Mouse (Mus musculus) limb, embryonic 12.5 days (tissue): ENCODE results near the gene Eif2b3. TPM values are rescaled to one million over a fixed set of nuclear protein-coding genes. Genes with fewer than 3 reads are reported as not detected.

Experiments used
- ATAC-seq: fragments of 200-750 bp; cut with Nextera tagmentation; 2 replicates; pipeline ENCODE4 v1.8.0; 2017; ENCODE audit warnings: low read depth, moderate TSS enrichment; ENCODE audit not compliant: insufficient number of reproducible peaks, insufficient read depth, low FRiP score, low TSS enrichment
- H3K27ac ChIP-seq: fragments of 300-500 bp; sonication (generic); 2 replicates; pipeline ENCODE4 v1.5.1; 2016; ENCODE audit warnings: mild to moderate bottlenecking, moderate library complexity
- H3K27me3 ChIP-seq: fragments of 300-500 bp; sonication (generic); 2 replicates; pipeline ENCODE4 v1.6.1; 2016; ENCODE audit warnings: mild to moderate bottlenecking, moderate library complexity
- H3K36me3 ChIP-seq: fragments of 300-500 bp; sonication (generic); 2 replicates; pipeline ENCODE4 v1.6.1; 2016; ENCODE audit warnings: mild to moderate bottlenecking, moderate library complexity
- H3K4me1 ChIP-seq: fragments of 300-500 bp; sonication (generic); replicated peaks from 2 replicates; pipeline ENCODE4 v1.6.1; 2016
- H3K4me2 ChIP-seq: fragments of 300-500 bp; sonication (generic); 2 replicates; pipeline ENCODE4 v1.6.1; 2016; ENCODE audit warnings: mild to moderate bottlenecking, moderate library complexity
- H3K4me3 ChIP-seq: fragments of 300-500 bp; sonication (generic); replicated peaks from 2 replicates; pipeline ENCODE4 v1.5.1; 2016; ENCODE audit warnings: mild to moderate bottlenecking
- H3K9ac ChIP-seq: fragments of 300-500 bp; sonication (generic); replicated peaks from 2 replicates; pipeline ENCODE4 v1.6.1; 2016; ENCODE audit warnings: mild to moderate bottlenecking, moderate library complexity
- H3K9me3 ChIP-seq: fragments of 300-500 bp; sonication (generic); 2 replicates; pipeline ENCODE4 v1.6.1; 2016; ENCODE audit warnings: mild to moderate bottlenecking, moderate library complexity
- WGBS: fragments of 180-500 bp; shearing (Covaris S2); methylation state at CpG from one replicate; pipeline ENCODE4 v1.1.7; 2016; 5-methylcytosine and 5-hydroxymethylcytosine counted together
- polyA plus RNA-seq: library from polyadenylated mRNA; unstranded; fragments of >200 nt; fragmentation: Nextera tagmentation; extraction: Ambion mirVana; gene quantifications from 2 replicates; pipeline ENCODE4 v1.2.1, GENCODE M21; 2016

Eif2b3 gene
- polyA plus RNA-seq, 1 experiment from 2014 or later = 53.0 TPM

DNA sequence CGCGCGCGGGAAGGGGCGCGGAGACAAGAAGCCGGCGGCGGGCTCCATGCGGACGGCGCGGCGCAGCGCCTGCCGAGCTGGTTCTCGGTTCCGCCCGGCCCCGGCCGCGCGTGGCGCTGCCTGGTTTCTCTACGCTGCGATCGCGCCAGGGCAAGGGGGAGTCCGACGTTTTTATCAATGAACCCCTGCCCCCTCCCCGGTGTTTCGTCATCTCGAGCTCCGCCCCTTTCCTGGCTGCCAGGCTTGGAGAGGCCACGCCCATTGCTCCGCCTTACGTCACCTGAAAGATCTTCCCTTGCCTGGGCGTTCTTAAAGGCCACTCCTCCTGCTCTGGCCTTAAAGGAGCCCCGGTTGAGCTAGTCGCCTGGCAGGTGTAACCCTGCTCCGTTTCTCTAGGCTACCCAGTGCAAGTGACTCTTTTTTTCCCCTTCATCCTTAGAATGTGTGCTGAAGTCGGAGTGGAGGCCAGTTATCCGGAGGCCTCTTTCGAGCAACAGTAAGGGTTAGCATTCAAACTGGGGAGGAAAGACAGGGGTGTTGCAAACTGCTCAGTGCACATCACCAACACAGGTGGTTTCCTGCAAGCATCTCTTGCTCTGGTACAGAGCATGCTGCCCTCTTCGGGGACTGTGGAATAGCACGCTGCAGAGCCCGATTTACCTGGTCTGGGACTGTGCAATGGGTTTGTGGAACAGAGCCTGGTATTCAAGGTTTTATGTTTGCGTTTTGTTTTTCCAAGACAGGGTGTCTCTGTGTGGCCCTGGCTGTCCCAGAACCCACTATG lies 114.8 kb downstream of the Eif2b3 start, which contains the start of gene Plk3:
Gene Plk3, minus strand, starts transcription at position 147 of the 784 bp plus-strand sequence.
- H3K27ac ChIP-seq = no peak within 1 kb of the TSS
- H3K9me3 ChIP-seq = no peaks in the 10 kb centered on the region
- 2% methylated on average over 45 of the region's 48 CpGs for WGBS
- peaks cover 19% of the 10 kb centered on the region for H3K4me1 ChIP-seq
- peak within 1 kb of the TSS; percentile 95 for H3K4me2 ChIP-seq
- peaks cover 35% of the 10 kb centered on the region for H3K27me3 ChIP-seq
- H3K4me3 ChIP-seq = peak within 1 kb of the TSS; percentile 85
- peaks cover under 1% of the 10 kb centered on the region; the same call in 1 of the 2 replicates for H3K36me3 ChIP-seq
- H3K9ac ChIP-seq = peak within 1 kb of the TSS; percentile 80
- peak; percentile 86 for ATAC-seq

- H3K4me1 ChIP-seq = peaks cover 19% of the 10 kb centered on the region
These were observed 115.4 kb downstream of the Eif2b3 start for GRCm38 (mm10) chr4:117134601-117134995.

GRCm38 (mm10) chr4:117136034-117136433 lies 116.8 kb downstream of the Eif2b3 start:
- ATAC-seq = no peak
- Histone ChIP-seq H3K4me1 (peaks cover 19% of the 10 kb centered on the region), H3K9me3 (no peaks in the 10 kb centered on the region), H3K4me3 (no peak overlapping the region), H3K36me3 (no peaks in the 10 kb centered on the region), H3K27ac (no peak overlapping the region), H3K4me2 (no peak overlapping the region), H3K27me3 (peaks cover 35% of the 10 kb centered on the region), H3K9ac (no peak overlapping the region)
- 31% methylated on average over 8 of the region's 8 CpGs for WGBS

More at GRCm38 (mm10) chr4:117134601-117134995, 115.4 kb downstream of the Eif2b3 start:
- H3K9ac ChIP-seq = no peak overlapping the region
- no peak for ATAC-seq
- no peaks in the 10 kb centered on the region for H3K36me3 ChIP-seq
- H3K27me3 ChIP-seq = peaks cover 35% of the 10 kb centered on the region
- 39% methylated on average over 2 of the region's 2 CpGs for WGBS
- no peaks in the 10 kb centered on the region for H3K9me3 ChIP-seq
- peak overlapping the region; percentile 95; the same call in 1 of the 2 replicates for H3K4me2 ChIP-seq
- no peak overlapping the region for H3K4me3 ChIP-seq
- no peak overlapping the region for H3K27ac ChIP-seq

Other genes starting within 250 kb of the Eif2b3 start
- 39.1 and 40.8 TPM in 2 replicates for gene Toe1, start 211.8 kb upstream of the Eif2b3 start, polyA plus RNA-seq
- gene Mutyh, start 211.7 kb upstream of the Eif2b3 start, polyA plus RNA-seq = 22.1 and 23.5 TPM in 2 replicates
- gene Hpdl, start 197.7 kb upstream of the Eif2b3 start, polyA plus RNA-seq = 1.5 and 2.0 TPM in 2 replicates
- 0.58 and 0.70 TPM in 2 replicates for gene Zswim5, start 142.0 kb upstream of the Eif2b3 start, polyA plus RNA-seq
- 110 and 111 TPM in 2 replicates for gene Urod, start 25.0 kb upstream of the Eif2b3 start, polyA plus RNA-seq
- 10.7 and 10.8 TPM in 2 replicates for gene Hectd3, start 24.1 kb upstream of the Eif2b3 start, polyA plus RNA-seq
- gene Ptch2, start 76.7 kb downstream of the Eif2b3 start, polyA plus RNA-seq = 5.4 and 6.4 TPM in 2 replicates
- 4.2 and 5.1 TPM in 2 replicates for gene Btbd19, start 106.3 kb downstream of the Eif2b3 start, polyA plus RNA-seq
- not detected in 2 replicates for gene Tctex1d4, start 107.4 kb downstream of the Eif2b3 start, polyA plus RNA-seq
- 2.5 and 2.7 TPM in 2 replicates for gene Plk3, start 114.6 kb downstream of the Eif2b3 start, polyA plus RNA-seq
- gene Rps8, start 136.8 kb downstream of the Eif2b3 start, polyA plus RNA-seq = 892 and 981 TPM in 2 replicates
- gene Kif2c, start 163.2 kb downstream of the Eif2b3 start, polyA plus RNA-seq = 106 and 108 TPM in 2 replicates
- 8.8 and 11.0 TPM in 2 replicates for gene Tmem53, start 232.5 kb downstream of the Eif2b3 start, polyA plus RNA-seq
- 0.26 and 0.65 TPM in 2 replicates for gene Armh1, start 232.7 kb downstream of the Eif2b3 start, polyA plus RNA-seq